Comparison of ENCODE assay signal across 8 mouse cellular contexts in genomic region chr7:105568988-105569471, GRCm38 (mm10). TPM values are rescaled to one million over a fixed set of nuclear protein-coding genes. Genes with fewer than 3 reads are reported as not detected.
DNase-seq lines count a peak whose midpoint lies in the region; ATAC-seq and TF ChIP-seq lines count a peak whose summit lies in the region.

No protein-coding gene starts in this region.

- no peak for TF ChIP-seq CTCF in gastrocnemius, adult 2 months (IDR thresholded peaks at IDR 0.05)

- intact Hi-C loops in heart, postnatal 10 days (cut with DNase I): no loop called here
- intact Hi-C loops in left cerebral cortex, postnatal 36 days (cut with DNase I): loop anchor here (2.0 kb wide), 1 partner anchor 64 kb away; the partner anchor contains the start of gene Trim3
- intact Hi-C loops in gastrocnemius, adult 2 months (cut with DNase I): no loop called here

- 0 out of 2 replicates have a peak overlapping the region, but pooled peaks have one; percentile 11 for H3K4me2 ChIP-seq in heart, embryonic 12.5 days
- H3K4me2 ChIP-seq in embryonic facial prominence, embryonic 14.5 days (ENCODE audit: low read depth, low read length): no peak overlapping the region
- H3K4me2 ChIP-seq in neural tube, embryonic 13.5 days: peak overlapping the region; percentile 55

- peaks cover 56% of the 10 kb centered on the region for H3K36me3 ChIP-seq in heart, embryonic 12.5 days
- peaks cover 52% of the 10 kb centered on the region for H3K36me3 ChIP-seq in embryonic facial prominence, embryonic 14.5 days (ENCODE audit: control insufficient read depth, insufficient read depth, low read length)
- H3K36me3 ChIP-seq in neural tube, embryonic 13.5 days: peaks cover 59% of the 10 kb centered on the region

- peaks cover 37% of the 10 kb centered on the region for H3K4me1 ChIP-seq in heart, embryonic 12.5 days (replicated peaks)
- peaks cover 12% of the 10 kb centered on the region; the same call in 1 of the 2 replicates for H3K4me1 ChIP-seq in embryonic facial prominence, embryonic 14.5 days (ENCODE audit: control insufficient read depth, insufficient read depth, low read length)
- peaks cover 63% of the 10 kb centered on the region for H3K4me1 ChIP-seq in neural tube, embryonic 13.5 days (replicated peaks)

- H3K4me3 ChIP-seq in heart, embryonic 12.5 days: no peak overlapping the region
- no peak overlapping the region for H3K4me3 ChIP-seq in embryonic facial prominence, embryonic 14.5 days (ENCODE audit: low read depth, low read length)
- H3K4me3 ChIP-seq in neural tube, embryonic 13.5 days: peak overlapping the region; percentile 24
- H3K4me3 ChIP-seq in gastrocnemius, adult 2 months: no peak overlapping the region

- 0 out of 2 replicates have a peak overlapping the region, but pooled peaks have one; percentile 39 for H3K9ac ChIP-seq in heart, embryonic 12.5 days
- peak overlapping the region; percentile 25; the same call in 1 of the 2 replicates for H3K9ac ChIP-seq in embryonic facial prominence, embryonic 14.5 days (ENCODE audit: low read depth, low read length)
- H3K9ac ChIP-seq in neural tube, embryonic 13.5 days: peak overlapping the region; percentile 56

- no peak; the same call in 1 of the 2 replicates for ATAC-seq in heart, embryonic 12.5 days (ENCODE audit: insufficient number of reproducible peaks, low FRiP score)
- peak; percentile 90 for ATAC-seq in embryonic facial prominence, embryonic 14.5 days (ENCODE audit: low read depth)
- ATAC-seq in neural tube, embryonic 13.5 days (ENCODE audit: low read depth): peak; percentile 90

- H3K27me3 ChIP-seq in heart, embryonic 12.5 days (replicated peaks): no peaks in the 10 kb centered on the region
- H3K27me3 ChIP-seq in embryonic facial prominence, embryonic 14.5 days (replicated peaks; ENCODE audit: control insufficient read depth, insufficient read depth, low read length): no peaks in the 10 kb centered on the region
- H3K27me3 ChIP-seq in neural tube, embryonic 13.5 days: no peaks in the 10 kb centered on the region

- H3K27ac ChIP-seq in heart, embryonic 12.5 days (ENCODE audit: poor library complexity, severe bottlenecking): no peak overlapping the region
- no peak overlapping the region for H3K27ac ChIP-seq in embryonic facial prominence, embryonic 14.5 days (replicated peaks; ENCODE audit: low read depth, low read length)
- H3K27ac ChIP-seq in neural tube, embryonic 13.5 days (replicated peaks): peak overlapping the region; percentile 89
- no peak overlapping the region for H3K27ac ChIP-seq in gastrocnemius, adult 2 months

- DNase-seq in heart, postnatal 10 days: no peak
- peak; percentile 84 for DNase-seq in embryonic facial prominence, embryonic 14.5 days (ENCODE audit: low spot score)
- DNase-seq in kidney, adult 18-20 months: peak; percentile 19
- DNase-seq in left cerebral cortex, postnatal 36 days (ENCODE audit: low spot score in 2 of 2): peak; percentile 89
- DNase-seq in gastrocnemius, adult 2 months: no peak
- DNase-seq in spleen, adult 18-20 months: no peak

- H3K9me3 ChIP-seq in heart, embryonic 12.5 days (replicated peaks): no peaks in the 10 kb centered on the region
- H3K9me3 ChIP-seq in embryonic facial prominence, embryonic 14.5 days (ENCODE audit: control insufficient read depth, low read length): no peaks in the 10 kb centered on the region
- H3K9me3 ChIP-seq in neural tube, embryonic 13.5 days: no peaks in the 10 kb centered on the region

- 13% methylated on average over 6 of the region's 6 CpGs for WGBS in heart, embryonic 12.5 days
- WGBS in embryonic facial prominence, embryonic 14.5 days: 6% methylated on average over 6 of the region's 6 CpGs
- 5% methylated on average over 6 of the region's 6 CpGs for WGBS in neural tube, embryonic 13.5 days

RNA-seq across cellular contexts. Expression of gene Apbb1, which starts 12.4 kb away (rescaled TPM):
- 48.8 and 52.9 TPM in 2 replicates for polyA plus RNA-seq in heart, embryonic 12.5 days (2016; fragmentation: Nextera tagmentation; extraction: Ambion mirVana)
- total RNA-seq in heart, postnatal 10 days (2021): 10 to 100 TPM; 67.0 to 76.3 TPM
- 45.6 and 48.2 TPM in 2 replicates for polyA plus RNA-seq in embryonic facial prominence, embryonic 14.5 days (2014; fragmentation: Nextera tagmentation; extraction: Ambion mirVana)
- total RNA-seq in left cerebral cortex, postnatal 36 days (2021): 100 to 1,000 TPM; 437 to 517 TPM
- polyA plus RNA-seq in neural tube, embryonic 13.5 days (2015; fragmentation: Nextera tagmentation; extraction: Ambion mirVana): 206 and 248 TPM in 2 replicates
- 1 to 10 TPM; 7.1 to 7.2 TPM for total RNA-seq in gastrocnemius, adult 2 months (2021)

RNA-seq across cellular contexts. Expression of gene Smpd1, which starts 14.9 kb away (rescaled TPM):
- polyA plus RNA-seq in heart, embryonic 12.5 days (2016; fragmentation: Nextera tagmentation; extraction: Ambion mirVana): 52.4 and 54.6 TPM in 2 replicates
- 100 to 1,000 TPM; 120 to 137 TPM for total RNA-seq in heart, postnatal 10 days (2021)
- polyA plus RNA-seq in embryonic facial prominence, embryonic 14.5 days (2014; fragmentation: Nextera tagmentation; extraction: Ambion mirVana): 51.8 and 54.6 TPM in 2 replicates
- 100 to 1,000 TPM in 1 of 2 experiments, 10 to 100 TPM in 1; 97.4 to 114 TPM for total RNA-seq in left cerebral cortex, postnatal 36 days (2021)
- 62.0 and 71.4 TPM in 2 replicates for polyA plus RNA-seq in neural tube, embryonic 13.5 days (2015; fragmentation: Nextera tagmentation; extraction: Ambion mirVana)
- total RNA-seq in gastrocnemius, adult 2 months (2021): 10 to 100 TPM; 53.4 to 56.8 TPM

RNA-seq across cellular contexts. Expression of gene Hpx, which starts 30.9 kb away (rescaled TPM):
- polyA plus RNA-seq in heart, embryonic 12.5 days (2016; fragmentation: Nextera tagmentation; extraction: Ambion mirVana): 0.33 and 1.9 TPM in 2 replicates
- total RNA-seq in heart, postnatal 10 days (2021): under 1 TPM; 0.17 to 0.34 TPM
- polyA plus RNA-seq in embryonic facial prominence, embryonic 14.5 days (2014; fragmentation: Nextera tagmentation; extraction: Ambion mirVana): 0.38 and 0.40 TPM in 2 replicates
- under 1 TPM; 0.42 to 0.79 TPM for total RNA-seq in left cerebral cortex, postnatal 36 days (2021)
- 0.21 and 0.26 TPM in 2 replicates for polyA plus RNA-seq in neural tube, embryonic 13.5 days (2015; fragmentation: Nextera tagmentation; extraction: Ambion mirVana)
- not detected for total RNA-seq in gastrocnemius, adult 2 months (2021)

Comparison
In these comparisons a context has a peak if more than half of its experiments do, and no peak if none do; other contexts are left out.
1. DNase-seq: peak in embryonic facial prominence, embryonic 14.5 days (single experiment), kidney, adult 18-20 months (single experiment) and left cerebral cortex, postnatal 36 days (2 of 2); none in heart, postnatal 10 days (0 of 2), gastrocnemius, adult 2 months (single experiment) and spleen, adult 18-20 months (0 of 2).
2. RNA of gene Apbb1, which starts 12.4 kb away (total RNA-seq): 437 to 517 TPM in left cerebral cortex, postnatal 36 days and 67.0 to 76.3 TPM in heart, postnatal 10 days; 7.1 to 7.2 TPM in gastrocnemius, adult 2 months; every median in the first group is over 4 times any median in the second.
3. Peak in every context shown above with its lines, with median percentiles within 50 percentile points of each other: H3K9ac ChIP-seq.